ENCODE assay signal across 25 mouse cellular contexts in the genomic region with DNA sequence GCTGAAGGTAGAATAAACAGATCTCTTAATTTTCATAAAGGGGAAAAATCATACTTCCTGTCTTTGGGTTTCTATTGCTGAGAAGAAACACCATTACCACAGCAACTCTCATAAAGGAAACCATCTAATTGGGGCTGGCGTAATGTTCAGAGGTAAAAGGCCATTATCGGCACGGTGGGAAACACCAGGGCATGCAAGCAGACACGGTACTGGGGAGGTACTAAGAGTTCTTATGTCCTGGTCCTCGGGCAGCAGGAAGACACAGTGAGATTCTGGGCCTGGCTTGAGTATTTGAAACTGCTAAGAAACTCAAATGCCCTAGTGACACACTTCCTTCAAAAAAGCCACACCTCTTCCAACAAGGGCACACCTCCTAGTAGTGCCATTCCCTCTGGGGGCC. TPM values are rescaled to one million over a fixed set of nuclear protein-coding genes. Genes with fewer than 3 reads are reported as not detected.
A peak's percentile ranks its signal among the peaks of the same experiment; 100 is the strongest.
DNase-seq lines count a peak whose midpoint lies in the region; ATAC-seq and TF ChIP-seq lines count a peak whose summit lies in the region.
"Had no signal": no experiment of that assay in that cellular context is flagged by ENCODE, and none has a peak within 500 bp of the region (broad histone marks: within the 10 kb centered on the region; RNA-seq: fewer than 3 reads in every experiment).

No protein-coding gene starts in this region.

- H3K4me3 ChIP-seq in kidney, adult 2 months (ENCODE audit: insufficient read depth, low read depth, low read length): no peak overlapping the region
- H3K4me3 ChIP-seq: embryonic facial prominence, embryonic 10.5 days; heart, embryonic 13.5 days; left cerebral cortex, adult 2 months; lung, embryonic 15.5 days; midbrain, embryonic 10.5 days had no signal

- H3K27ac ChIP-seq in kidney, adult 2 months (ENCODE audit: insufficient read depth, low read depth, low read length): no peak overlapping the region
- H3K27ac ChIP-seq: embryonic facial prominence, embryonic 10.5 days; heart, embryonic 13.5 days; hindbrain, postnatal 0 days; left cerebral cortex, adult 2 months; liver, embryonic 14.5 days; lung, embryonic 15.5 days; midbrain, embryonic 10.5 days had no signal

- peaks cover 7% of the 10 kb centered on the region; the same call in 1 of the 2 replicates for H3K4me1 ChIP-seq in kidney, adult 2 months (ENCODE audit: control insufficient read depth, insufficient read depth, low read length)
- H3K4me1 ChIP-seq: embryonic facial prominence, embryonic 10.5 days; lung, embryonic 15.5 days; midbrain, embryonic 10.5 days had no signal

- TF ChIP-seq POLR2A in kidney, adult 2 months (IDR thresholded peaks at IDR 0.05; ENCODE audit: low read depth, low read length): no peak

- TF ChIP-seq CTCF in kidney, adult 2 months (conservative IDR thresholded peaks at IDR 0.05; ENCODE audit: insufficient read depth, insufficient read length, low read depth, low read length): no peak

- 85% methylated on average over 5 of the region's 5 CpGs for WGBS in kidney, adult 2 months

- H3K27me3 ChIP-seq in splenic B cell, adult 2 months (ENCODE audit: control insufficient read depth, insufficient read depth, low read length, poor library complexity, severe bottlenecking): no peaks in the 10 kb centered on the region
- no peaks in the 10 kb centered on the region for H3K27me3 ChIP-seq in kidney, adult 2 months (replicated peaks; ENCODE audit: control insufficient read depth, insufficient read depth, low read length)
- H3K27me3 ChIP-seq: heart, embryonic 13.5 days; lung, embryonic 15.5 days had no signal

- H3K36me3 ChIP-seq in splenic B cell, adult 2 months (ENCODE audit: control insufficient read depth, insufficient read depth, low read length, poor library complexity, severe bottlenecking): no peaks in the 10 kb centered on the region
- no peaks in the 10 kb centered on the region for H3K36me3 ChIP-seq in kidney, adult 2 months (ENCODE audit: control insufficient read depth, insufficient read depth, low read length)
- H3K36me3 ChIP-seq: embryonic facial prominence, embryonic 10.5 days; lung, embryonic 15.5 days; midbrain, embryonic 10.5 days had no signal

- ATAC-seq in activated CD4-positive, CD25-positive, alpha-beta regulatory T cell, adult 4 months: peak; percentile 87
- ATAC-seq: forebrain, embryonic 16.5 days; hindbrain, postnatal 0 days had no signal

- DNase-seq in heart, adult 11 months: peak; percentile 55
- no peak for DNase-seq in heart, adult 9 months (ENCODE audit: low spot score in 2 of 2)
- peak; percentile 55 for DNase-seq in CD4-positive, CD25-positive, alpha-beta regulatory T cell, adult 2 months (ENCODE audit: low read depth, low spot score)
- peak; percentile 60 for DNase-seq in splenic B cell, adult 2 months (ENCODE audit: low read depth, low spot score)
- no peak for DNase-seq in lung, adult 18-20 months
- DNase-seq in kidney, adult 2 months: no peak
- DNase-seq: adrenal gland, adult 2 months; cerebellum, adult 11-12 months; cerebellum, postnatal 10 days; gastrocnemius, postnatal 14 days; heart, adult 18-20 months; heart, postnatal 14 days; kidney, adult 11 months; kidney, postnatal 4 days; layer of hippocampus, adult 9-11 months; lung, postnatal 36 days had no signal

RNA-seq across cellular contexts. Expression of a gene that starts 12.8 kb away (rescaled TPM):
- polyA plus RNA-seq in activated CD4-positive, CD25-positive, alpha-beta regulatory T cell, adult 4 months (2017; shearing (Covaris generic)): 10 to 100 TPM in 1 of 2 experiments, 1 to 10 TPM in 1; 9.6 to 10.7 TPM
- 36.0 and 39.9 TPM in 2 replicates for polyA plus RNA-seq in kidney, adult 2 months (2012; rRNA removed)

Comparison
In these comparisons a context has a peak if more than half of its experiments do, and no peak if none do; other contexts are left out.
1. DNase-seq: peak in heart, adult 11 months (single experiment), CD4-positive, CD25-positive, alpha-beta regulatory T cell, adult 2 months (single experiment) and splenic B cell, adult 2 months (single experiment); none in heart, adult 9 months (0 of 2), lung, adult 18-20 months (0 of 2) and kidney, adult 2 months (single experiment).